Mouse (Mus musculus) common myeloid progenitor, adult 5-6 weeks (primary cell): ENCODE measurements around the gene Slc6a20a. TPM values are rescaled to one million over a fixed set of nuclear protein-coding genes. Genes with fewer than 3 reads are reported as not detected.
"Not testable (repeated sequence)": the region's sequence is repeated elsewhere in the genome, so short reads cannot be mapped to it uniquely, and the experiment has no call there.

Experiments
- ATAC-seq: replicated peaks from 2 replicates; pipeline ENCODE4 v1.8.0; 2016; ENCODE audit warnings: low read depth, mild to moderate bottlenecking, moderate TSS enrichment, inconsistent platforms; ENCODE audit not compliant: poor library complexity, severe bottlenecking
- total RNA-seq: library from RNA; stranded (forward); fragments of 200-1000, 187-1606 nt; gene quantifications from 2 replicates; pipeline ENCODE4 v1.2.3, GENCODE M21; 2017

Gene Slc6a20a
- 0.39 and 1.5 TPM in 2 replicates for total RNA-seq

DNA sequence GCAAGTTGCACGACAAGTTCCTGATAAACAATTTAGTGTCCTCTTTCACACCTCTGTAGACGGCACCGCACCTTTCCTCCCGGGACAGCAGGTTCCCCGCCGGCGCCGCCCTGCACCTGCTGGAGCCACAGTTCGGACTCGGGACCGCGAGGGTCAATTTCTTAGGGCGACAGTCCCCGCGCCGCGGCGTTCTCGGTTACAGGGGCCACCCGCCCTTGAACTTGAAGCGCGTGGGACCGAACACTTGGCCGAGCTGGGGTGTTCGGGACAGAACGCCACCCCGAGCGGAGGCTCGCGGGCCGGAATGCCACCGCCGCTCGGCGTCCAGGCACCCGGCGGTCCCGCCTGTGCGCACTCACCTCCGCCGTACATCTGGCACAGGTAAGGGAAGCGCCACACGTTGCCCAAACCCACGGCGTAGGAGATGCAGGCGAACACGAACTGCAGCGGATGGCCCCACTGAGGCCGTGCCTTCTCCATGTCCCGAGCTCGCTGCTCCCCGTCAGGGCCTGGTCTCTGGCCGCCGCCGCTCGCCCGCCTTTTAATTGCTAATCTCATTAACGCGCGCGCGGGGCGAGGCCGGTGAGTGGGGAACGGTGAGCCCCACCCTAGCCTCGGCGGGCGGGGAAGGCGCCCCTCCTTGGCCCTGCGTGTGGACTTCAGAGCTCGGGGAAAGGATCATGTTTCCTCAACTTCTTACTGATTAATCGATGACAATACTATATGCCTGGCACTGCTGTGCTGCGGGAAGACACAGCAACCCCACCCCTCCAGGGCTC is at the start of gene Slc6a20a, which contains the start of gene Ccr9:
Gene Slc6a20a, minus strand, starts transcription at position 559 of the 779 bp plus-strand sequence.
Gene Ccr9, plus strand, starts transcription at position 113 of the 779 bp plus-strand sequence.
- peak; percentile 55 for ATAC-seq

- ATAC-seq = peak; percentile 65
Observed at GRCm38 (mm10) chr9:123722737-123723493, 44.2 kb upstream of the Slc6a20a start.

DNA sequence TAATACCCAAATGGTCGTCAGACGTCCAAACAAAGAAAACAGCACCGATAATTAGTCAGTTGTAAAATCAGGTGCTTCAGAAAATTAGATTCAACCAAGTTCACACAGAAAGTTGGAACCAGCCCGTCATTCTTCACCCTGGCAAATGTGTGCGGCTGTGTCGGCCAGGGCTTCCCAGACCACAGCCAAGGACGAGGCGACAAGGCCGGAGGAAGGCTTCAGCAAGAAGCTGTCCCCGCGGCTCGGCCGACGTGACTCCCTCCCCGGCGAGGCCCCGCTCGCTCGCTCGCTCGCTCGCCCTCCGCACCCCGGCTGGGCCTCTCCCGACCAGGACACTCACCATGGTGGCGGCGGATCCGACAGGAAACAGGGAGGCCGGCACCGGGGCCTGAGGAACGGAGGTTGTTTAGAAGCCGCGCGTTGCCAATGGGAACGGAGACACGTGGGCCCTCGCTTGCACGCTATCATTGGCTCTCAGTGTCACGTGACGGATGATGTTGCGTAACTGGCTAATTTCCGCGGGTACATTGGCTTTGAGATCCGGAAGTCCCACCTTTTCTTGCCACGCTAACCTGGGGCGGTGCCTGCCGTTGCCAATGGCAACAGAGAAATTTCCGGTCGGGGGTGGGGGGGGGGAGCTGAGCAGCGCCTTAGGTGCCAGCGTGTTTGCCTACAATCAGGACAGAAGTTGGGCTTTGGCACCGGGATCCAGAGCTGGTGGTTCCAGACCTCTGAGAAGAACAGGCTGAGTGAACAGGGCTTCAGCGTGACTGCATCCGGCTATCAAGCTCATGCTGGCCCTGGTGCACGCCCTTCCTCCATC is 38.7 kb upstream of the Slc6a20a start, which contains the start of gene Lztfl1:
Gene Lztfl1, minus strand, starts transcription at position 512 of the 823 bp plus-strand sequence.
- ATAC-seq = peak; percentile 98

- no peak for ATAC-seq
Observed at GRCm38 (mm10) chr9:123716301-123716700, 37.6 kb upstream of the Slc6a20a start.

DNA sequence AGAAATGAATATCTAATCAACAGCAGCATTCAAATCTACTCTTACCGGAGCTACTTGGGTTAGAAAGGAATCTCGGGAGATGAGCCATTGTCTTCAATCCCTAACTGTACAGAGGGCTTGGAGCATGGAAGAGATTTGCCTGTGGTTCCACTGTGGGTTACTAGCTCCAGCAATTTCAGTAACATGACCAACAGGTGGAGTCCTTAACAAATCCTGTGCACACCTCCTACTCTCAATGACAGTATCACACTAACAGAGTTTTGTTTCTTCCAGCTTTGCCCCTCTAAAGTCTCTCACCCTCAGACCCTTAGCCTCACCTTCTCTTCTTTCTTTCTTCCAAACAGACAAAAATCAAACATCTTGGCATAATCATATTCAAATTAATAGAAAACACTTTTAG is 34.4 kb upstream of the Slc6a20a start:
- no peak for ATAC-seq

DNA sequence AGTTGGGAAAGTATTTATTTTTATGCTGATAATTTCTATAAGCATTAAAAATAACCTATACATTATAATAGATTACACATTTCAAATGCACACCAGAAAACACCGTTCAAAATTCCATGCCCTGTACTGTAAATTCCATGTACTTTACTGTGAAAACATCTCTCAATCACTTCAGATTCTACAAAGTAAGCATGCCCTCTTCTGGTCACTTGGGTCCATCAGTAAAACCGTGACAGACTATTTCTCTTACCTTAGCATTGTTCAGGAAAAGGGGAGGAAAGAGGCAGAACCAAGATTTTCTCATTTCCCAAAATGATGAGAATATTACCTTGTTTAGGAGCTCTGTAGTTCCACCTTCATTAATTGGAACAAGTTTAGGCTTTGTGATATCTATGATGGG is 30.5 kb upstream of the Slc6a20a start:
- no peak for ATAC-seq

DNA sequence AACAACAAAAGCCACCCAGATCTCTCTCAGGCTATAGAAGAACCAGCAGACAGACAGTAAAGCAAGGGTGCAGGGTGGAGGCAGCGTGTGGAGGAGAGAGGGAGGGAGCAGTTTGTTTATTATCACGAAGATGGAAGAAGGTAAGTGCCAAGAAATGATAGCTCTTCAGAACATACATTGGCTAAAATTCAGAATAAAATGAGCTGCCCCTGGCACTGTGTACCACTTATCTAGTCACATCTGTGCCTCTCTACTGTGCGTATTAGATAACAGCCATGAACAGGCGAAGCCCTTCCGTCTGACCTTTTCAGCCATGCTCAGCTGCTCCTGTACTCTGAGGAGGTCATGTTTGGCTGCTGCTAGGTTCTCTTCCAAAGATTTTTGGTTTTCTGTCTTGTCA is 23.1 kb upstream of the Slc6a20a start:
- ATAC-seq = peak; percentile 85

- no peak for ATAC-seq
Observed at GRCm38 (mm10) chr9:123695634-123696302, 17.1 kb upstream of the Slc6a20a start.

- peak; percentile 67 for ATAC-seq
Observed at GRCm38 (mm10) chr9:123688227-123688626, 9.5 kb upstream of the Slc6a20a start.

DNA sequence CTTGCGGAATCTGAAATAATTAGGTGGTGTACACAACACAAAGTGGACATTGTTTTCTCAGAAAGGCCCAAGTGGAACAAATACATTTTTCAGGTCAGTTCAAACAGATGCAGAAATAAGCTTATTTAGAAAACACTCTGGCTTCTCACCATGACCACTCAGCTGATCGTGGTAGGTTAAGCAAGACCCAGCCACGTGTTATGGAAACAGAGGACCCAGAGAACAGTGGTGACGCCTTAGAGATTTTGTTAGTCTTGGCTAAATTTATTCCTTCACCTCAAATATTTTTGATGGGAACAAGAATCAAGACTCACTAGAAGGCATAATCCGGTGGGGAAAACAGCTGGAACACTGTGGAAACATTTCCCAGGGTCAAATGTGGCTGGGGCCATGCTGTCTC is 7.5 kb upstream of the Slc6a20a start:
- no peak for ATAC-seq

DNA sequence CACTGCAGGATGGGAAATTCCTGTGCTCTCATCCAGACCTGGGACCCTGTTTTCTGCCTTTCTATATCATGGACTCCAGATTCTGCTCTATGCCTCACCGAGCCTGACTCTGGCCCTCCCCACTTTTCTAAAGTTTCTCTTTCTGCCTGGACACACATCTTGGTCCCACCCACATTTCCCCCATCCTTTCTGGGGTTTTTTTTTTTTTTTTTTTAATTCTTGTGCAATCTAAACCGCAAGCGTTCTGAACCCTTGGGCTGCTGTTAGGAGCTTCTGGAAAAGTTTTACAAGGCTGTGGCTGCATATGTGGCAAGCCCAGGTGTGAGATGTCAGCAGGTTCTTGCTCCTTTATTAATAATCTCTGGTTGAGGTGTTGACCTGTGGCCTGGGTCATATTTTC is 5.0 kb upstream of the Slc6a20a start:
- peak; percentile 78 for ATAC-seq

DNA sequence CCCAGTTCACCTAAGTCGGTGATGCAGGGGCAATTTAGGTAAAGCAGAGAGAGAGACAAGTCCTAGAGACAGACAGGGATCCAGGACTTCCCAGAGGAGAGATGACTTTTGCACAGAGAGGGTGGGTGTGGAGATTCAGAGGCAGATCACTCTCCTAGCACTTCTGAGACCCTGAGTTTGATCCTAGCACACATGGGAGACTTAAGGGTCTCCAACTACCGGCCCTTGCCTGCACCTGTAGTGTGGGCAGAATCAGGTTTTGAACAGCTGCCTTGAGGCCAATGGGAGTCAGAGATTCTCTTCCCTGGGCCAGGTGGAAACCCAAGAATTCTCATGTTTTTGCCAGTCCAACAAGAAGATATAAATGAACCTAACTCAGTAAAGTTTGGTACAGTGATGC is 513 bp upstream of the Slc6a20a start:
- ATAC-seq = no peak

- ATAC-seq = peak; percentile 66
Observed at GRCm38 (mm10) chr9:123665645-123666044, 13.0 kb downstream of the Slc6a20a start.

DNA sequence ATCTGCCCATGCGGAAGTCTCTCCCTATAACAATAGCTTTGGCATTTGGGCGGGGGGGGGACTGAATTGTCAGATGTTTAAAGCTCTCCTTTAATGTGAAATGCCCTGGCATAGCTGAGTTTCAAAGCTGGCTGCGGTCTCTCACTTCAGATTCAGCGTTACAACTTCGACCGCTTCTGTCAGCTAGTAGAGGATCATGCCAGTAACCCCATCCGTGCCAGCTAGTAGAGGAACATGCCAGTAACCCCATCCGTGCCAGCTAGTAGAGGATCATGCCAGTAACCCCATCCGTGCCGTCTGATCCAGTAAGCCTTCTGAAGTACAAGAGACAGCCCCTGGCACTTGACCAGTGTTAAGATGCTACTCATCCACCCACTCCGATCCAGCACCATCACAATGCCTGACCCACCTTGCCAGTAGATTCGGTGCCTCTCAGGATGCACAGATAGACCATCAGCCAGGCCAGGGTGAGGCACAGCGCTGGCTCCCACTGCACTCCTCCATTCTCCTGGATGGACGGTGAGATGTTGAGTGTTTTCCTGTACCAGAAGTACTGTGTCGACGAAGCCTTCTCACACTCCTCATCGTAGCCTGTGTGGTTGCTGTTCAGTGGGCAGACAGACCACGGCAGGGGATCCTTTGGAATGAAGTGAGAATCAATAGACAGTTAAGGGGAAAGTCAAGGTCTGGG is 18.6 kb downstream of the Slc6a20a start:
- not testable (repeated sequence) for ATAC-seq

DNA sequence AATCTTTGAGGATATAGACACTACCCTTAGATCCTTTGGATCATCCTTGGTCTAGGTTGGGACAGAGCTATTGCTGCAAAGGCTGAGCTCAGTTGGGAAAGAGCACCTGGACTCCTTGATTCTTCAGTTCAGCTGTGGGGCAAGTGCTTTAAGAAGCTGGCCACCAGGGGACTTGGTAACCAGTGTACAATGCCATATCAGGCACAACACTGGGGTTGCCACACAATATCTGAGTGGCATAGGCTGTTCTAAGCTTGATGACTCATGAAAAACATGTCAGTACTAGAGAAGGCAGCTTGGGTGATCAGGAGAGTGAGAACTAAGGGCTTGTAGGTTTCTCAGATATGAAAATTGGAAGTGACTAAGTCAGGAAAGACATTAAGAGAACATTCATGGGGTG is 19.7 kb downstream of the Slc6a20a start:
- ATAC-seq = peak; percentile 77

DNA sequence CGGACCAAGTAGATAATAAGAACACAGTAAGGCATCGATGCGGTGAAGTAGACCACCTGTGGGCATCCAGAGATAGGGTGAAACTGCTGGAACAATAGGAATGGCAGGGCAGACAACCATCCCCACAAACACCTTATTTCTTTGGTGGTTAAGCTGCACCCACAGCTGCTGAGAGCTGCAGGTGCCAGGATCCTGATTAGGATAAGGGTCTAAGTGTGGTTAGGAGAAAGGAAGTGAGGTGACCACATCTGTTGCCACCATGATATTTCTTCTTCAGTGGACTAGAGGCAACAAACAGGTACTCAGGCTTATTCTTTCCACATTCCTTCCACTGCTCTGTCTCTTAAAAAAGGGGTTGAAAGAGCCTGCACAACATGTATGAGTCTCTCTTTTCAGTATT is 21.2 kb downstream of the Slc6a20a start:
- peak; percentile 59 for ATAC-seq

DNA sequence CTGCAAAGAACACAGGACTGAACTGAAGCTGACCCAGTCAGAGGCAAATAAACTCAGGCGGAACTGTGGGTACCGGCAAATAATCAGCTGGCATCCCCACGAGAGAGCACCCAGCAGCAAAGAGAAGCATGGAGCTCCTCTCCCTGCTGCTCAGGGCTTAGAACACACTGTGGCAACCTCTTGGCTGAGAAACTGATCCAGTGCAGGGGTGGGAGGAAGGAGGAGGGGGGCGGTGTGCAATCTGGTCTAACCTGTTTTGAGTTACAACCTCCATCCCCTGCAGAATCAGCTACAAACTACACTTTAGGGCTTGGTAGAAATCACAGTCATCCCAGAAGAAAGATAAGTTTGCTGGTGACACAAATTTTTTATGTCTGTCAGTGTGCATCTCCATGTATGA is 27.3 kb downstream of the Slc6a20a start:
- ATAC-seq = no peak

DNA sequence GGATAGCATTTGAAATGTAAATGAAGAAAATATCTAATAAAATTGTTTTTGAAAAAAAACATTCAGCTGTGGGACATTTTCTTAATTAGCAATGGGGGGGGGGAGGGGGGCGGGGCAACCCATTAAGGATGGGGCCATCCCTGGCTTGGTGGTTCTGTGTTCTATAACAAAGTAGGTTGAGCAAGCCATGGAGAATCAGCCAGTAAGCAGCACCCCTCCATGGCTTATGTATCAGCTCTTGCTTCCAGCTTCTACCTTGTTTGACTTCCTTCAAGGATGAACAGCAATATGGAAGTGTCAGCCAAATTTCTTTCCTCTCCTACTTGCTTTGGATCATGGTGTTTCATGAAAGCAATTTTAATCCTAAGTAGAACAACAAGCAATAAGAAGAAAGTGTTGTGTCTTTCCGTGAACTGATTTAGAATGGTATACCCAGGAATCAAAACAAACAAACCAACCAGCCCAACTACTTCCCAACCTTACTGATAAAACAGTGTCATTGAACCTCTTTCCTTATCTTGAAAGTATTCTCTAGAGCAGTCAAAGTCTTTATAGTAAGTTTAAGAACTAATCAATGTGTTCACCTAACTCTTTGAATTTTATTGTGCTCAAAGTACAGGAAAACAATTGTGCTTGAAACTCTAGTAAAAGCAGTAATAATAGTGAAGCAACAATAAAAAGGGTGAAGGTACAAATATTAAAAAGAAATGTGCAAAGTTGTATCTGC is 28.7 kb downstream of the Slc6a20a start:
- no peak for ATAC-seq

- no peak for ATAC-seq
Observed at GRCm38 (mm10) chr9:123640106-123640505, 38.6 kb downstream of the Slc6a20a start.
